Mouse (Mus musculus) lung, postnatal 0 days (tissue): ENCODE results near the gene Stat6.
A peak's percentile ranks its signal among the peaks of the same experiment; 100 is the strongest.

Source experiments
- CTCF ChIP-seq: IDR thresholded peaks from 2 replicates; pipeline ENCODE4 v1.5.1; 2016; ENCODE audit warnings: antibody characterized with exemption, mild to moderate bottlenecking
- EP300 ChIP-seq: IDR thresholded peaks from 2 replicates; pipeline ENCODE4 v1.6.1; 2016; ENCODE audit warnings: antibody characterized with exemption, mild to moderate bottlenecking, control low read depth

DNA sequence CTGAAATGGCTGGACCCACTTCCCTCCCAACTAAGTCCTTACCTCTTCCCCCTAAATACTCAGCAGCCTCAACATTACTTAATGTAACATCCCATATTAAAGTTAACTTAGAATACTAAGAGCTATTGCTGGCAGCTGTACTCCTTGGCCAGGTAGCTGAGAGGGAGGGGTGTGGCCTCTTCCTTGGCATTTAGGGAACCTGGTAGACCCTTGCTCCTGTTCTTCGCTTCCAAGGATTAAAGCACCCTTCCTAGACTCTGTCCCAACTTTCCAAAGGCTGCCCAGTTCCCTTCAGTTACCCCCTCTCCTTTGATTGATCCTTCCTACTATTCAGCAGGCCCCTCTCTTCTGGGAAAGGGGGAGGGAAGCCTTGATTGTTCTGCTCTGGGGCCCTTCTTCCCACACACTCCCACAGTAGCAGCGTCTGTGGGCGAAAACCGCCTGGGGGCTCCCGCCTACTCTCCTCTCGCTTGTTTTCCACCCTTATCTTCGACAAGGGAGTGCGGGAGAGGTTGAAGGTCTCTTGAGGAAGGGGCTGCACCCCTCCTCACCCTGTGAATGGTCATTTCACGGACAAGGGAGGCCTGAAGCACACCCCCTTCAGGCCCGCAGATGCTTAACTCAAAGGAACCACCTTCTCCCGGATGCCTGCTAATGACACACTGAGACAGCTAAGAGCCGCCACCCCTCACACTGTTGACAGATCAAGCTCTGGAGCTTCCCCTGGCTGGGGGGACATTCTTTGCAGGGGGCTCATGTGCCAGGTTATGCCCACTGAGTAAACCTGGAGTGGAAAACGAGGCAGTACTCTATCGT, 22.8 kb downstream of the Stat6 start:
- TF ChIP-seq CTCF (peak; percentile 53), EP300 (no peak)
